Mouse (Mus musculus) kidney, postnatal 4 days (tissue): ENCODE data around the gene Olfr533.
"Not testable (repeated sequence)": the region's sequence is repeated elsewhere in the genome, so short reads cannot be mapped to it uniquely, and the experiment has no call there.

ENCODE experiments used
- DNase-seq, 2 experiments: peaks; one replicate each; pipeline ENCODE4 v3.0.0; 2021; ENCODE audit warnings: mixed read lengths in 2 of 2

Olfr533 gene

DNA sequence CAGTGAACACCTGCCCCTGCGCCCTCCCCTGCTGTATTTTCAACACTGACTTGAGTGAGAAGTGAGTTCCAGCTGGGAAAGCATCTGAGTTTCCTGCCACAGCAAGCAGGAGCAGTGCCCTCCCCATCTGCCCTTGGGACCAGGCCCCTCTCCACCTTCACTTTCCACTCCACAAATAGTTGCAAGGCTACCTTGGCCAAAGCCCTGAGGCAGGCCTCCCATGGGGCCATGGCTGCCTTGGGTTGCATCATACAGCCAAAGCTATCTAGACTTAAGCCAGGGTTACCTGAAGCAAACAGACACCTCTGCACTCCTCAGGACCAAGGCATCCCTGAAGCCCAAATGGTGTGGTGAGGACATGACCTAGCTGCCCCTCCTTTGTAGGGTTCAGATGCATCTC, at the start of gene Olfr533:
TSS of gene Olfr533 (plus strand) at position 301 of the 400 bp plus-strand sequence.
- not testable (repeated sequence) for DNase-seq

DNA sequence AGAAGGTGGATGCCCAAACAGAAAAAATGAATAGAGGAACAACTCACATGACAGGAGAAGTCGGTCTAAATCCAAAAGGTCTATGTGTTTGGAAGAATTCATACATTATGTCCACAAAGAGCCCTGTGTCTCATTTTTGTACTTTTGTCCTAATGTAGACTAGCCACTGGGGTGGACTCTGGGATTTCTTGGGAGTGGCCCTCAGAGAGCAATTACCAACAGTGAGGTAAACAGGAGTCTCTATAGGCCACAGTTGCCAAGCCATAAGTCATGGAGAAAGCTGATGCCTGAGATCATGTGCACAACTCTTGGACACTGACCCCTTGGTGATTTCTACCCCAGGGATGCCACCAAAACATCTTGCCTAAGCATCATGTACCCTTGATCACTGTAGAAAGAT, 41.6 kb upstream of the Olfr533 start, which contains the start of gene Olfr532:
TSS of gene Olfr532 (minus strand) at position 101 of the 400 bp plus-strand sequence.
- DNase-seq, result no peak

- no peak for DNase-seq
Measured at GRCm38 (mm10) chr7:140443141-140443540, 20.0 kb upstream of the Olfr533 start.

DNA sequence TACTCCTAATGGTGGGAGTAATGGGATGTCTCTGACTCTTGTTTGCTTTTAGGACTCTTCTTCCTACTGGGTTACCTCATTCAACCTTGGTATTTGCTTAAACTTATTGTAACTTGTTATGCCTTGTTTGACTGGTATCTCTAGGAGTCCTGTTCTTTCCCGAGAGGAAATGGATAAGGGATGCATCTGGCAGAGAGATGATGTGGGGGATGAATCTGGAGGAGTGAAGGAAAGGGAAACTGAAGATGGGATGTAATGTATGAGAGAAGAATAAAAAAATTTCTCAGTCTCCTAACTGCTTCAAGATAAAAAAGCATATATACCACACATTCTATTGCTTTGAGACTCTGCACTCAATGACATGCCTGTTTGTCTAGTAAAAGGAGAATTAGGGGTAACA, 14.7 kb downstream of the Olfr533 start:
- DNase-seq, result no peak

GRCm38 (mm10) chr7:140478733-140479132, 15.6 kb downstream of the Olfr533 start:
- DNase-seq, result no peak

- DNase-seq, result no peak
Measured at GRCm38 (mm10) chr7:140483916-140484315, 20.7 kb downstream of the Olfr533 start, which contains the start of gene Olfr535. Gene Olfr535, plus strand, starts transcription at chr7:140484216.

GRCm38 (mm10) chr7:140488981-140489380, 25.8 kb downstream of the Olfr533 start:
- no peak for DNase-seq

- DNase-seq, result no peak
Measured at GRCm38 (mm10) chr7:140494231-140494630, 31.1 kb downstream of the Olfr533 start.

DNA sequence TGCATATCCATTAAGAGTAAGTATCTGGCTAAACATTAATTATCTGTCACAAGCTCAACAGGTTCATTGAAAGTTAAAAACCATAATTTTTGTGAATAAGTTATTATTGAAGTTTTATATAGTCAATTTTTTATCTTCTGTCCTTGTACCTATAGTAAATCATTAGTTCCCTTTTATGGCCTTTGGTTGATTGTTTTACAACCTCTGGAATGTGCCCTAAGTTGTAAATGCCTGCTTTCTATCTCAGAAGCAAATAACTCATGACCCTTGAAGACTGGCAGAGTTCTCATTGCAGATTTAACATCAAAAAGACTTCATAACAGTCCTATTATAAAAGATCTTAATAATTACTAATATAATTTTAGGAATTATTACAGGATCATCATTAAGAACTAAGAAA, 31.5 kb downstream of the Olfr533 start:
- no peak for DNase-seq

DNA sequence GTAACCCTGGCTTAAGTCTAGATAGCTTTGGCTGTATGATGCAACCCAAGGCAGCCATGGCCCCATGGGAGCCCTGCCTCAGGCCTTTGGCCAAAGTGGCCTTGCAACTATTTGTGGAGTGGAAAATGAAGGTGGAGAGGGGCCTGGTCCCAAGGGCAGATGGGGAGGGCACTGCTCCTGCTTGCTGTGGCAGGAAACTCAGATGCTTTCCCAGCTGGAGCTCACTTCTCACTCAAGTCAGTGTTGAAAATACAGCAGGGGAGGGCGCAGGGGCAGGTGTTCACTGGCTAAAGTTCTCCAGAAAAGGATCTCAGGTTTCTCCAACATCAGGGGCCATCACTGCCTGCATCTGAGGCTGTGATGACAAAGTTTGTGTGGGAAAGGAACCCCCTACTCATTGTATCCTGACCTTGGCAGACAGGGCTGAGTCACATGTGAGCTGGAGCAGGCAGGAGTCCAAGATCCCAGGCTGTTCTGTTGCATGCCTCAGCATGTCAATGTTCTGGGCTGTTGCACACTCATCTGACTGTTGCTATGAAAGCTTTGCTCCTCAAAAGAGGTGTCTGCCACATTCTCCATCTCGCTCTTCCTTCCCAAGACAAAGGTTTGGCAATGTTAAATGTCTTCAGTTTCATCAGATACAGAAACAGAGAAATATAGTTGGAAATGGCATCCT, 44.3 kb downstream of the Olfr533 start, which contains the start of gene Olfr536:
TSS of gene Olfr536 (minus strand) at position 51 of the 676 bp plus-strand sequence.
- DNase-seq, result peak in 1 of 2 experiments; percentile 3
